Mouse (Mus musculus) intestine, embryonic 15.5 days (tissue): Measurements from ENCODE around the gene Lix1l. TPM values are rescaled to one million over a fixed set of nuclear protein-coding genes. Genes with fewer than 3 reads are reported as not detected.

Source experiments
- ATAC-seq: fragments of 200-750 bp; cut with Nextera tagmentation; 2 replicates; pipeline ENCODE4 v1.8.0; 2017; ENCODE audit warnings: moderate TSS enrichment, moderate library complexity
- H3K27ac ChIP-seq: fragments of 300-500 bp; sonication (generic); 2 replicates; pipeline ENCODE4 v1.5.1; 2015; ENCODE audit warnings: mild to moderate bottlenecking, inconsistent platforms
- H3K27me3 ChIP-seq: fragments of 300-500 bp; sonication (generic); replicated peaks from 2 replicates; pipeline ENCODE4 v1.6.1; 2015; ENCODE audit warnings: inconsistent platforms
- H3K36me3 ChIP-seq: fragments of 300-500 bp; sonication (generic); 2 replicates; pipeline ENCODE4 v1.6.1; 2015; ENCODE audit warnings: inconsistent platforms
- H3K4me1 ChIP-seq: fragments of 300-500 bp; sonication (generic); replicated peaks from 2 replicates; pipeline ENCODE4 v1.6.1; 2015; ENCODE audit warnings: inconsistent platforms
- H3K4me2 ChIP-seq: fragments of 300-500 bp; sonication (generic); replicated peaks from 2 replicates; pipeline ENCODE4 v1.6.1; 2015; ENCODE audit warnings: mild to moderate bottlenecking, inconsistent platforms
- H3K4me3 ChIP-seq: fragments of 300-500 bp; sonication (generic); replicated peaks from 2 replicates; pipeline ENCODE4 v1.5.1; 2015; ENCODE audit warnings: inconsistent platforms
- H3K9ac ChIP-seq: fragments of 300-500 bp; sonication (generic); 2 replicates; pipeline ENCODE4 v1.6.1; 2015; ENCODE audit warnings: inconsistent platforms
- H3K9me3 ChIP-seq: fragments of 300-500 bp; sonication (generic); 2 replicates; pipeline ENCODE4 v1.6.1; 2016; ENCODE audit warnings: inconsistent platforms
- WGBS: fragments of 180-500 bp; shearing (Covaris S2); methylation state at CpG from one replicate; pipeline ENCODE4 v1.1.7; 2015; 5-methylcytosine and 5-hydroxymethylcytosine counted together
- polyA plus RNA-seq: library from polyadenylated mRNA; unstranded; fragments of >200 nt; fragmentation: Nextera tagmentation; extraction: Ambion mirVana; gene quantifications from 2 replicates; pipeline ENCODE4 v1.2.1, GENCODE M21; 2015

The Lix1l gene
- polyA plus RNA-seq, 1 experiment from 2014 or later: 5.7 TPM

GRCm38 (mm10) chr3:96617941-96618340, 17.0 kb downstream of the Lix1l start:
- H3K4me1 ChIP-seq: no peaks in the 10 kb centered on the region
- no peaks in the 10 kb centered on the region for H3K27me3 ChIP-seq
- H3K4me3 ChIP-seq: no peak overlapping the region
- H3K4me2 ChIP-seq: no peak overlapping the region
- H3K9ac ChIP-seq: no peak overlapping the region
- no peak for ATAC-seq
- 93% methylated on average over 3 of the region's 3 CpGs for WGBS
- peaks cover 17% of the 10 kb centered on the region for H3K36me3 ChIP-seq
- no peaks in the 10 kb centered on the region for H3K9me3 ChIP-seq
- no peak overlapping the region for H3K27ac ChIP-seq

- no peak overlapping the region for H3K4me2 ChIP-seq
- WGBS: 92% methylated on average over 4 of the region's 4 CpGs
- H3K27ac ChIP-seq: no peak overlapping the region
- no peaks in the 10 kb centered on the region for H3K27me3 ChIP-seq
- no peaks in the 10 kb centered on the region for H3K9me3 ChIP-seq
- H3K36me3 ChIP-seq: peaks cover 17% of the 10 kb centered on the region; the same call in 1 of the 2 replicates
- no peak for ATAC-seq
- no peak overlapping the region for H3K4me3 ChIP-seq
- H3K9ac ChIP-seq: no peak overlapping the region
- no peaks in the 10 kb centered on the region for H3K4me1 ChIP-seq
Measured at GRCm38 (mm10) chr3:96623201-96623600, 22.3 kb downstream of the Lix1l start.

- peak within 1 kb of the TSS; percentile 73 for H3K9ac ChIP-seq
- H3K4me3 ChIP-seq: peak within 1 kb of the TSS; percentile 68
- 1% methylated on average over 48 of the region's 48 CpGs for WGBS
- peak within 1 kb of the TSS; percentile 67 for H3K4me2 ChIP-seq
- peaks cover 13% of the 10 kb centered on the region; the same call in 1 of the 2 replicates for H3K36me3 ChIP-seq
- H3K9me3 ChIP-seq: no peaks in the 10 kb centered on the region
- peak; percentile 96 for ATAC-seq
- no peaks in the 10 kb centered on the region for H3K27me3 ChIP-seq
- H3K27ac ChIP-seq: peak within 1 kb of the TSS; percentile 83
- peaks cover 10% of the 10 kb centered on the region for H3K4me1 ChIP-seq
Measured at GRCm38 (mm10) chr3:96629729-96630600, 29.0 kb downstream of the Lix1l start, which contains the start of gene Rbm8a. Gene Rbm8a (plus strand): TSS chr3:96629933.

- Histone ChIP-seq H3K36me3 (peaks cover 13% of the 10 kb centered on the region; the same call in 1 of the 2 replicates), H3K4me3 (no peak overlapping the region), H3K4me2 (no peak overlapping the region), H3K27me3 (no peaks in the 10 kb centered on the region), H3K4me1 (peaks cover 21% of the 10 kb centered on the region), H3K9ac (no peak overlapping the region), H3K9me3 (no peaks in the 10 kb centered on the region), H3K27ac (no peak overlapping the region)
- no peak for ATAC-seq
Measured at GRCm38 (mm10) chr3:96632058-96632457, 31.1 kb downstream of the Lix1l start.

GRCm38 (mm10) chr3:96634015-96634414, 33.1 kb downstream of the Lix1l start:
- H3K27me3 ChIP-seq: no peaks in the 10 kb centered on the region
- no peak overlapping the region for H3K9ac ChIP-seq
- no peaks in the 10 kb centered on the region for H3K9me3 ChIP-seq
- H3K27ac ChIP-seq: no peak overlapping the region
- 60% methylated on average over 1 of the region's 1 CpGs for WGBS
- no peak for ATAC-seq
- no peak overlapping the region for H3K4me3 ChIP-seq
- peaks cover 21% of the 10 kb centered on the region for H3K4me1 ChIP-seq
- no peak overlapping the region for H3K4me2 ChIP-seq
- peaks cover 19% of the 10 kb centered on the region; the same call in 1 of the 2 replicates for H3K36me3 ChIP-seq

GRCm38 (mm10) chr3:96634928-96635879, 34.3 kb downstream of the Lix1l start, which contains the start of the genes Pex11b and Gm42957:
Gene Pex11b (plus strand): TSS chr3:96635376.
Gene Gm42957 (plus strand): TSS chr3:96635474.
- Histone ChIP-seq H3K4me2 (peak within 1 kb of the TSS; percentile 81), H3K9me3 (no peaks in the 10 kb centered on the region), H3K36me3 (peaks cover 19% of the 10 kb centered on the region; the same call in 1 of the 2 replicates), H3K4me1 (peaks cover 21% of the 10 kb centered on the region), H3K27me3 (no peaks in the 10 kb centered on the region), H3K4me3 (peak within 1 kb of the TSS; percentile 98), H3K27ac (peak within 1 kb of the TSS; percentile 90), H3K9ac (peak within 1 kb of the TSS; percentile 99)
- 2% methylated on average over 57 of the region's 60 CpGs for WGBS
- ATAC-seq: peak; percentile 94

DNA sequence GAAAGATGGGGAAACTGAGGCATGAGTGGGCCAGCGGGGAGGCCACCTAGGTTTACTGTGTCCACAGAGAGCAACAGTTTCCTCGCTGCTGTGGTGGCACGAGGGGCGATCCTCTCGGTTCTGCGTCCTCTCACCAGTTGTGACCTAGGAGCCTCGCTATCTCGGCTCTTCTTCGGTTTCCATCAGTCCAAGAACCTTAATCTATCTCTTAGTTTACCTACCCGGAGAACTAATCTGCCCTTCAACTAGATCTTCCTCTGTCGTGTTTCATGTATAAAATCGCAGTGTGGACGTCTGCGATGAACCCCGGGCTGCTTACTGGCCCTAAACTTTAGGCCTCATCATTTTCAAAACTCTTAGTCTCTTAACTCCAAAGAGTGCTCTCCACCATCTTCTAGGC, 35.0 kb downstream of the Lix1l start:
- Histone ChIP-seq H3K9ac (peak overlapping the region; percentile 99), H3K9me3 (no peaks in the 10 kb centered on the region), H3K27ac (peak overlapping the region; percentile 90), H3K4me3 (peak overlapping the region; percentile 98), H3K36me3 (peaks cover 19% of the 10 kb centered on the region; the same call in 1 of the 2 replicates), H3K4me1 (peaks cover 18% of the 10 kb centered on the region), H3K27me3 (no peaks in the 10 kb centered on the region), H3K4me2 (peak overlapping the region; percentile 81)
- WGBS: 8% methylated on average over 15 of the region's 15 CpGs
- peak; percentile 39 for ATAC-seq

GRCm38 (mm10) chr3:96636448-96636847, 35.5 kb downstream of the Lix1l start:
- Histone ChIP-seq H3K9me3 (no peaks in the 10 kb centered on the region), H3K4me2 (peak overlapping the region; percentile 81), H3K9ac (peak overlapping the region; percentile 99), H3K4me3 (peak overlapping the region; percentile 98), H3K27ac (0 out of 2 replicates have a peak overlapping the region, but pooled peaks have one; percentile 22), H3K4me1 (peaks cover 15% of the 10 kb centered on the region), H3K36me3 (peaks cover 23% of the 10 kb centered on the region; the same call in 1 of the 2 replicates), H3K27me3 (no peaks in the 10 kb centered on the region)
- 68% methylated on average over 11 of the region's 11 CpGs for WGBS
- ATAC-seq: no peak

GRCm38 (mm10) chr3:96639219-96639618, 38.3 kb downstream of the Lix1l start:
- Histone ChIP-seq H3K27me3 (no peaks in the 10 kb centered on the region), H3K36me3 (peaks cover 18% of the 10 kb centered on the region), H3K9me3 (no peaks in the 10 kb centered on the region), H3K4me1 (peaks cover 15% of the 10 kb centered on the region), H3K27ac (no peak overlapping the region), H3K4me3 (no peak overlapping the region), H3K9ac (no peak overlapping the region), H3K4me2 (no peak overlapping the region)
- 92% methylated on average over 1 of the region's 1 CpGs for WGBS
- no peak for ATAC-seq

DNA sequence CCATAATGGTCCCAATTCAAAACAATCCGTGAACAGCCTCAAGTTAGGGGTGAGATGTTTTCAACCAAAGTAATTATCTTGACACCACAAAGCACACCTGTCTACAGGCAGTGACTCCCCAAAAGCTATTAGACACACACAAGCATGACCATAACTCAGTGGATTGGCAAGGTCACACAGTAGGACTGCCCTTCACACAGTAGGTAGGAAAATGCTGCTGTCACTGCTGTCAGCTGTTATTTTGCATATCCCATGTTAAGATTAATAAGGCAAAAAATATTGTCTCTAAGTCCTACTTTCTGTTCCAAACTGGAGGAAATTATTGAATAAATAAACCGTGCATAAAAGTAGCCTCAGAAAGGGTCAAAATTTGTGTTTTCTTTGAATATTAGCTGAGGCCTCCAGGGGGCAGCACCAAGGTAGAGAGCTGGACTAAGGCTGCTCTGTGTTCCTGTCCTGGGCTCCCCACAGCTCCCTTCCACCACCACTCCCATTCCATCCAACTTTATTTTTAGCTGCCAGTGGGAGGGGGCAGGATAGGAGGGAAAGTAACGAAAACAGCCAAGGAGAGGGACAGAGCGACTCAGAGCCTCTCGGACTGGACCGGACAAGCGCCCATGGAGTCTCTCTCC, 44.2 kb downstream of the Lix1l start, which contains the start of gene Itga10:
Gene Itga10 (plus strand): TSS at position 567 of the 632 bp plus-strand sequence.
- peaks cover 17% of the 10 kb centered on the region for H3K36me3 ChIP-seq
- 57% methylated on average over 7 of the region's 7 CpGs for WGBS
- H3K9ac ChIP-seq: no peak within 1 kb of the TSS
- H3K27me3 ChIP-seq: no peaks in the 10 kb centered on the region
- no peaks in the 10 kb centered on the region for H3K4me1 ChIP-seq
- ATAC-seq: no peak
- H3K27ac ChIP-seq: no peak within 1 kb of the TSS
- H3K4me2 ChIP-seq: no peak within 1 kb of the TSS
- H3K9me3 ChIP-seq: no peaks in the 10 kb centered on the region
- no peak within 1 kb of the TSS for H3K4me3 ChIP-seq

DNA sequence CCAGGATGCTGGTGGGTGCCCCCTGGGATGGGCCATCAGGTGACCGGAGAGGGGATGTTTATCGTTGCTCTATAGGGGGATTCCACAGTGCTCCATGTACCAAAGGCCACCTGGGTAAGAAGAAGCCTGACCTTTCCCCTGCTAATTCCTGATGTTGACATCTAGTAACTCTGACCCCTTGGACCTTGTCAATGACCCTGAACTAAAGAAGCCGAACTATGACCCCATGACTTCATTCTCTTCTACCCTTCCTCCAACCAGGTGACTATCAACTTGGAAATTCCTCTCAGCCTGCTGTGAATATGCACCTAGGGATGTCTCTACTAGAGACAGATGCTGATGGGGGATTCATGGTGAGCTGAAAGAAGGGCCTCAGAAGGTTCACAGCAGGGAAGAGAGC, 46.4 kb downstream of the Lix1l start:
- Histone ChIP-seq H3K36me3 (peaks cover 13% of the 10 kb centered on the region), H3K9me3 (no peaks in the 10 kb centered on the region), H3K9ac (no peak overlapping the region), H3K27me3 (no peaks in the 10 kb centered on the region), H3K4me3 (no peak overlapping the region), H3K4me1 (no peaks in the 10 kb centered on the region), H3K4me2 (no peak overlapping the region), H3K27ac (no peak overlapping the region)
- WGBS: 81% methylated on average over 3 of the region's 3 CpGs
- ATAC-seq: no peak
